Mouse (Mus musculus): Measurements from ENCODE around the gene Pcmt1.

DNA sequence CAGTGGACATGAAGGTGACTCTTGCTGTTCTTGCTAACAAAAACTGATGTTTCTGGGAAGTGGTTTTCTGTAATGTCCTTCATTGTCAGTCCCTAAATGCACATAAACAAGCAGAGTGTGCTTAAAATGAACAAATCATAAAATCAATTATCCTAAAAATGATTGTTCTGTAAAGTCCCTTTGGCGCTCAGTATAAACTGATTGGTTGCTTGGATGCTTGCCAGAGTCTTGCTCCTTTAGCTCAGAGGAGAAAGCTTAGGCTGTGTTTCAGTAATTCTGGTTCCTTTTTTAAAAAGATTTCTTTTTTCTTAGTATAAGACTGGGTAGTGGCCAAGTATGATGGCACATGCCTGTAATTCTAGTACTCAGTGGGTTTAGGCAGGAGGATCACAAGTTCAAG lies 84.7 kb downstream of the Pcmt1 start:
- TF ChIP-seq CEBPB (IDR thresholded peaks at IDR 0.05; ENCODE audit: low read depth) (no peak), CTCF (IDR thresholded peaks at IDR 0.05; ENCODE audit: control insufficient read depth, insufficient read depth, insufficient read length) (no peak), MYOG (IDR thresholded peaks at IDR 0.05; ENCODE audit: control insufficient read depth, extremely low read depth, insufficient read length) (no peak), MAX (IDR thresholded peaks at IDR 0.05) (no peak), MYOD1 (IDR thresholded peaks at IDR 0.05; ENCODE audit: control insufficient read depth, insufficient read length, low read depth) (no peak), USF1 (IDR thresholded peaks at IDR 0.05; ENCODE audit: low read depth) (no peak), FOSL1 (IDR thresholded peaks at IDR 0.05; ENCODE audit: insufficient read depth, low read length, poor library complexity, severe bottlenecking) (no peak)

Data from C2C12 (cell line).